Mouse (Mus musculus) limb, embryonic 12.5 days (tissue): ENCODE results near the gene Gm49388. TPM values are rescaled to one million over a fixed set of nuclear protein-coding genes. Genes with fewer than 3 reads are reported as not detected.

ENCODE experiments used
- ATAC-seq: fragments of 200-750 bp; cut with Nextera tagmentation; 2 replicates; pipeline ENCODE4 v1.8.0; 2017; ENCODE audit warnings: low read depth, moderate TSS enrichment; ENCODE audit not compliant: insufficient number of reproducible peaks, insufficient read depth, low FRiP score, low TSS enrichment
- H3K27ac ChIP-seq: fragments of 300-500 bp; sonication (generic); 2 replicates; pipeline ENCODE4 v1.5.1; 2016; ENCODE audit warnings: mild to moderate bottlenecking, moderate library complexity
- H3K27me3 ChIP-seq: fragments of 300-500 bp; sonication (generic); 2 replicates; pipeline ENCODE4 v1.6.1; 2016; ENCODE audit warnings: mild to moderate bottlenecking, moderate library complexity
- H3K36me3 ChIP-seq: fragments of 300-500 bp; sonication (generic); 2 replicates; pipeline ENCODE4 v1.6.1; 2016; ENCODE audit warnings: mild to moderate bottlenecking, moderate library complexity
- H3K4me1 ChIP-seq: fragments of 300-500 bp; sonication (generic); replicated peaks from 2 replicates; pipeline ENCODE4 v1.6.1; 2016
- H3K4me2 ChIP-seq: fragments of 300-500 bp; sonication (generic); 2 replicates; pipeline ENCODE4 v1.6.1; 2016; ENCODE audit warnings: mild to moderate bottlenecking, moderate library complexity
- H3K4me3 ChIP-seq: fragments of 300-500 bp; sonication (generic); replicated peaks from 2 replicates; pipeline ENCODE4 v1.5.1; 2016; ENCODE audit warnings: mild to moderate bottlenecking
- H3K9ac ChIP-seq: fragments of 300-500 bp; sonication (generic); replicated peaks from 2 replicates; pipeline ENCODE4 v1.6.1; 2016; ENCODE audit warnings: mild to moderate bottlenecking, moderate library complexity
- H3K9me3 ChIP-seq: fragments of 300-500 bp; sonication (generic); 2 replicates; pipeline ENCODE4 v1.6.1; 2016; ENCODE audit warnings: mild to moderate bottlenecking, moderate library complexity
- WGBS: fragments of 180-500 bp; shearing (Covaris S2); methylation state at CpG from one replicate; pipeline ENCODE4 v1.1.7; 2016; 5-methylcytosine and 5-hydroxymethylcytosine counted together
- polyA plus RNA-seq: library from polyadenylated mRNA; unstranded; fragments of >200 nt; fragmentation: Nextera tagmentation; extraction: Ambion mirVana; gene quantifications from 2 replicates; pipeline ENCODE4 v1.2.1, GENCODE M21; 2016

Gm49388 gene
- not detected in 2 replicates for polyA plus RNA-seq

DNA sequence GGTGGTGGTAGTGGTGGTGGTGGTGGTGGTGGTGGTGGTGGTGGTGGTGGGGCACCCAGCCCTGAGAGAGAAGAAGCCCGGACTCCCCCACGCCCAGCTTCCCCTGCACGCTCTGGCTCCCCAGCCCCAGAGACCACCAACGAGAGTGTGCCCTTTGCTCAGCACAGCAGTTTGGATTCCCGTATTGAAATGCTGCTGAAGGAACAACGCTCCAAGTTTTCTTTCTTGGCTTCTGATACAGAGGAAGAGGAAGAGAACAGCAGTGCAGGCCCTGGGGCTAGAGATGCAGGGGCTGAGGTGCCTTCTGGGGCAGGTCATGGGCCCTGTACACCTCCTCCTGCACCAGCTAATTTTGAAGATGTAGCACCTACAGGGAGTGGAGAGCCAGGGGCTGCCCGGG is at the start of gene Gm49388:
Gene Gm49388, plus strand, starts transcription at position 301 of the 400 bp plus-strand sequence.
- Histone ChIP-seq H3K27ac (no peak within 1 kb of the TSS), H3K4me1 (no peaks in the 10 kb centered on the region), H3K9ac (no peak within 1 kb of the TSS), H3K27me3 (no peaks in the 10 kb centered on the region), H3K4me3 (no peak within 1 kb of the TSS), H3K4me2 (no peak within 1 kb of the TSS), H3K9me3 (no peaks in the 10 kb centered on the region), H3K36me3 (peaks cover 99% of the 10 kb centered on the region)
- 95% methylated on average over 7 of the region's 7 CpGs for whole genome bisulfite sequencing
- no peak for ATAC-seq

DNA sequence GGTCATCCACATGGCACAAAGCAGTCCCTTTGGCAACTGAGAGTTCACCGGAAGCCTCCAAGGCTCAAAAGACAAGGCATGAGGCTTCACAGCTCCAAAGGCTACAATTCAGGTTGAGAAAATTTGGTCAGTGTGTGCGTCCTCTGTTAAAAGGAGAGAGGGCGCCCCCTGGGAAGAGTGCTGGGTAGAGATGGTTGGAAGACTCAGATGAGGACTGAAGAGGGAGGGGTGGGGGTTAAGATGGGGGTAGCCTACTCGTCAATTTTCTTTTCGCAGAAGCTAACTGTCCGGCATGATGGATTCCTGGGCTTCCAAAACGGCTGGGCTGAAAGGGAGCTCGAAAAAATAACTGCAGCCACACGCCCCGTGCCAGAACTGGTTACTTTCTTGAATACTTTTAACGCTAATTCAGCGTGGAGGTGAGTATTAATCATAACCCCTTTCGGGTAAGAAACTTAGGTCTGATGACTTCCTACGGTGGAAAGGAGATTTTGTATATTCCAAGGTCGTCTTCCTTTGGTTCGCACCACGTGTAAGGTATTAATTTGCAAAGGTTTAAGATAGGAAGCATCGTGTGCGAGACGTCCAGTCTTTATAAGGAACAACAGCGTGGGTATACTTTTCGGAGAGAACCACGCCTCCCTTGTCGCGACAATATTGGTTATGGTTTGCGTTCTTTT is 40.9 kb upstream of the Gm49388 start, which contains the start of gene Fbxl19:
Gene Fbxl19, plus strand, starts transcription at position 178 of the 680 bp plus-strand sequence.
- H3K4me2 ChIP-seq = peak within 1 kb of the TSS; percentile 74
- ATAC-seq = no peak
- H3K4me1 ChIP-seq = peaks cover 19% of the 10 kb centered on the region
- no peaks in the 10 kb centered on the region for H3K27me3 ChIP-seq
- H3K9me3 ChIP-seq = no peaks in the 10 kb centered on the region
- peaks cover 17% of the 10 kb centered on the region for H3K36me3 ChIP-seq
- H3K4me3 ChIP-seq = peak within 1 kb of the TSS; percentile 92
- H3K27ac ChIP-seq = peak within 1 kb of the TSS; percentile 93
- 1% methylated on average over 26 of the region's 26 CpGs for WGBS
- peak within 1 kb of the TSS; percentile 92 for H3K9ac ChIP-seq

DNA sequence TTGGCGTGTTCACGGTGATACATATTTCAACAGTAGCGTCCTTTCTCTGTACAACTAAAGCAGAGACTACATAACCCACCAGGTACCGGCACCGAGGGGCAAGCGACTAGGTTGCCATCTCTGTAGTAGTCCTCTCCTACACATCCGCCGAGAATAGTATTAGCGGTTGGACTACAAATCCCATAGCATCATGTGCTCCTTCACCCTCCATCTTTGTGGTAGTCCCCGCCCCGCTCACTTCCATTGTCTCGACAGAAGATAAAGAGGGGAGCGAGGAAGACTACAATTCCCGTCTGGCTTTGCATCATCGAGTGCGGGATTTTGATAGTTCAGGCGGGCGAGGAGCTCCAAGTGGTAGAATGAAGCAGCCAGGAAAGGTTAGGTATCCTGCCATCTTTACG is 40.2 kb upstream of the Gm49388 start:
- H3K4me1 ChIP-seq = peaks cover 19% of the 10 kb centered on the region
- peak overlapping the region; percentile 92 for H3K9ac ChIP-seq
- H3K27ac ChIP-seq = peak overlapping the region; percentile 93
- H3K4me3 ChIP-seq = peak overlapping the region; percentile 92
- H3K4me2 ChIP-seq = peak overlapping the region; percentile 74
- peak; percentile 84 for ATAC-seq
- under 1% methylated on average over 19 of the region's 19 CpGs for WGBS
- H3K9me3 ChIP-seq = no peaks in the 10 kb centered on the region
- peaks cover 24% of the 10 kb centered on the region for H3K36me3 ChIP-seq
- no peaks in the 10 kb centered on the region for H3K27me3 ChIP-seq

DNA sequence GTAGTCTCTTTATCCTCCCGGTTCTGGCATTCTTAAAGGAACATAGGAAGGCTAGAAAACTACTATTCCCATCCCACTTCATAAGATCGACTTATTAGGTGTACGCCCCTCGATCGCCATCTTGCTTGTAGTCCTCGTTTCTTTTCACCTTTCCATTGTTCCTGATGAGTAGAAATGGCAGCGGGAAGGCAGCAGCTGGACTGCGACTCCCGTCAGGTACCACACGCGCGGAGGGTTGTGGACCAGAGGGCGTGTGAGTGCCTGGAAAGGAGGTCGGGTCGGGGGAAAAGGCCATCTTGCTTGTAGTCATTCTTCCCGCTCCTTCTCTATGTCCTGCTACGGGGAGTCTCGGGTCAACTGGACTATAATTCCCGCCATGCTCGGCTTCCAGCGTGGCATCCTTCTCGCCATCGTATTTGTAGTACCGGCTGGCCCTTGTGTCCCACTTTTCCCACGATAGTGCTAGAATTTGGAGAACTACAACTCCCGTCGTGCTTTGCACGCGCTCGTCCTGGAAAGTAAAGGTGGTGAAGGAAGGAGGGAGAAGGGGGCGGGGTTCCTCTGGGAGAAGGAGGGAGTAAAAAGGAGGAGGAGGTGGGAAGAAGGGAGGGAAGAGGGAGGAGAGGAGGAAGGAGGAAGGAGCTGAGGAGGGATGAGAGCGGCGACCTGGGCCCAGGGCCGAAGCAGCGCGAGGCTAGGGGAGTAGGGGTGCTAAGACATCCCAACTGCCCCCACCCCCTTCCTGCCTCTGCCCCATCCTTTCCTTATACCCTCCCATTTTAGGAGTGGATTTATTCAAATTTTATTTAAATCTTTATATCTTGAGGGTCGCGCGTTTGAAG is 39.5 kb upstream of the Gm49388 start:
- Histone ChIP-seq H3K4me1 (peaks cover 19% of the 10 kb centered on the region), H3K36me3 (peaks cover 30% of the 10 kb centered on the region), H3K9me3 (no peaks in the 10 kb centered on the region), H3K9ac (peak overlapping the region; percentile 92), H3K27me3 (no peaks in the 10 kb centered on the region), H3K4me3 (peak overlapping the region; percentile 92), H3K27ac (peak overlapping the region; percentile 93), H3K4me2 (peak overlapping the region; percentile 74)
- peak; percentile 90 for ATAC-seq
- WGBS = 0% methylated on average over 39 of the region's 39 CpGs

DNA sequence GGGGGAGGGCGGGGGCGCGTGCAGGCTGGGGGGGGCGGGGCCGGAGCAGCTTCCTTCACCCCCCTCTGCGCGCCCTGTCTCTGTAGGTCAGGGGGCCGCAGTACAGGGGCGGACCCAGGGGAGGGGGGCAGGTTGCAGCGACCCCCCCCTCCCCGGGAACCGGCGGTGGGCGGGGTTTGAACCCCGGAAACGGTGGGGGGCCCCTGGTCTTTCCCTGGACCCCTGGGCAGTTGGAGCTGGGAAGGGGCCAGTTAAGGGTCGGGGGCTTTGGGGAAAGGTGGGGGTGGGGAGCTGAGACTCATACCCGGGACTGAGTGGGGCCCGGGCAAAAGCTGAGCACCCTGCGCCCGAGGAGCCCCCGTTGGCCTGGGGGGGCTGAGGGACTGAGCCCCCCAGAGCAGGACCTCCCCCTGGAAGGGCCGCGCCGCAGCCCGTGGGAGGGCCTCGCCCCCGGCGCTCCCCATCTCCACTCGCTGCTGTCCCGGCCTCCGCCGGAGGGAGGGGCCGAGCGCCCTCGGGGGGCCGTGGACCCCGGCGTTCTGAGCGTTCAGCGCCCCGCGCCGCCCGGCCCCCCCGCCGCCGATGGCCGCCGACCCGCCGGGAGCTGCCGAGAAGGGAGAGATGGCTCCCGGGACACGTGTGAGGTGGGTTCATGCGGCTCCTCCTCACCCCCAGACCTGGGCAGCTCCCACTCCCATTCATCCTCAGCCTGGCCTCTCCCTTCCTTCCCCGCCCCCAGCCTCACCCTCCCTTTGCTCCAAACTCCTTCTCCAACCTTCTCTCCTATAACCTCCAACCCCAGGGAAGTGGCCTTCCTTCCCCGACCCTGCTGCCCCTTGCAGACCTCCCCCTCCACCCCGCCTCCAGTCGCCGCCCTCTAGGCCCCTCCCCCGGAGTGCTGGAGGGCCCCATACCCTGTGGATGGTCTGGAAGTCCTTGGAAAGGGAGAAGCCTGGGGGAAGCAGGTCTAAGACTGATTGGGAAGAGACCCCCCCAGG is 38.6 kb upstream of the Gm49388 start:
- no peaks in the 10 kb centered on the region for H3K27me3 ChIP-seq
- peak; percentile 2; the same call in 1 of the 2 replicates for ATAC-seq
- under 1% methylated on average over 43 of the region's 62 CpGs for WGBS
- H3K9ac ChIP-seq = peak overlapping the region; percentile 92
- H3K4me3 ChIP-seq = peak overlapping the region; percentile 92
- H3K9me3 ChIP-seq = no peaks in the 10 kb centered on the region
- H3K4me1 ChIP-seq = peaks cover 19% of the 10 kb centered on the region
- H3K36me3 ChIP-seq = peaks cover 40% of the 10 kb centered on the region
- H3K27ac ChIP-seq = peak overlapping the region; percentile 93
- H3K4me2 ChIP-seq = peak overlapping the region; percentile 74

DNA sequence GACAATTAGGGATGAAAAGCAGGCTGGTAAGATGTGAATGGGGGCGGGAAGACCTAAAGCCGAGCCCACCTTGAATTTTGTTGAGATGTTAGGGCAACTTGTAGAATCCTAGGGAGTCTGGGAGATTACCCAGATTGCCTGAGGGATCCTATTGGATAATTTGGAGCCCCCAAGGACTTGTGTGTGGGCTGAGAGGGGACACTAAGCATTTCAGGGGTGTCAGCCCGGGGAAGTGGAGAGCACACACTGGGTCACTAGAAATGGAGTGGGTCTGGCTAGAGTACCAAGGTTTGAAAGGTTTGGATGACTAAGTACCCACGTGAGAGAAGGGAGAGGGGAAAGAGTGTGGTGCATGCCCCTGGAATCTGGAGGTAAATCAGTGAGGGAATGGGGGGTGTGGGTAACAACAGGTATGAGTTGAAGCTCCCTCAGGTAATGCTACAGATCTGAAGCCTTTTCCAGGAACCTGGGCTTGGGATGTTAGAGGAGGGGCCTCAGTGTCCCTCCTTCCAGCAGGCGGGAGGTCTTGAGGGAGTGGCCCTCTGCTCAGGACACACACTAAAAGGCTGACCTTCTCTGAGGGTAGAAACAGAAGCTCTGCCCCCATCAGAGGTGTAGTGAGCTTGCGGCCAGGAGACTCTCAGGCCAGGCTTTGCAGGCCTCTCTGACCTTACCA is 37.7 kb upstream of the Gm49388 start:
- Histone ChIP-seq H3K4me2 (peak overlapping the region; percentile 74), H3K4me3 (peak overlapping the region; percentile 92), H3K27ac (peak overlapping the region; percentile 93), H3K9me3 (no peaks in the 10 kb centered on the region), H3K27me3 (no peaks in the 10 kb centered on the region), H3K4me1 (peaks cover 20% of the 10 kb centered on the region), H3K9ac (peak overlapping the region; percentile 92), H3K36me3 (peaks cover 49% of the 10 kb centered on the region)
- ATAC-seq = no peak
- WGBS = 33% methylated on average over 6 of the region's 6 CpGs

DNA sequence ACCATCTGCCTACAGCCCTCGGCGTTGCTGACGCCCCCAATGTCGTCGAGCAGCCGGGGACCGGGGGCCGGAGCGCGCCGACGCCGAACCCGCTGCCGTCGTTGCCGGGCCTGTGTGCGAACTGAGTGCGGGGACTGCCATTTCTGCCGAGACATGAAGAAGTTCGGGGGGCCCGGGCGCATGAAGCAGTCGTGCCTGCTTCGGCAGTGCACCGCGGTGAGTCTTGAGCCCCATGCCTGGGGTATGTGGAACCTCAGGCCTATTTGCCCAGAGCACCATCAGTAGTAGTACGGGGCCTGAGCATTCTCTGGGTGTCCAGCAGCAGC is 37.2 kb upstream of the Gm49388 start:
- H3K4me3 ChIP-seq = peak overlapping the region; percentile 92; the same call in 1 of the 2 replicates
- peaks cover 54% of the 10 kb centered on the region for H3K36me3 ChIP-seq
- peak overlapping the region; percentile 92; the same call in 1 of the 2 replicates for H3K9ac ChIP-seq
- H3K27ac ChIP-seq = 0 out of 2 replicates have a peak overlapping the region, but pooled peaks have one; percentile 93
- H3K4me1 ChIP-seq = peaks cover 22% of the 10 kb centered on the region
- H3K9me3 ChIP-seq = no peaks in the 10 kb centered on the region
- WGBS = 93% methylated on average over 28 of the region's 28 CpGs
- peak overlapping the region; percentile 74 for H3K4me2 ChIP-seq
- no peak for ATAC-seq
- no peaks in the 10 kb centered on the region for H3K27me3 ChIP-seq

DNA sequence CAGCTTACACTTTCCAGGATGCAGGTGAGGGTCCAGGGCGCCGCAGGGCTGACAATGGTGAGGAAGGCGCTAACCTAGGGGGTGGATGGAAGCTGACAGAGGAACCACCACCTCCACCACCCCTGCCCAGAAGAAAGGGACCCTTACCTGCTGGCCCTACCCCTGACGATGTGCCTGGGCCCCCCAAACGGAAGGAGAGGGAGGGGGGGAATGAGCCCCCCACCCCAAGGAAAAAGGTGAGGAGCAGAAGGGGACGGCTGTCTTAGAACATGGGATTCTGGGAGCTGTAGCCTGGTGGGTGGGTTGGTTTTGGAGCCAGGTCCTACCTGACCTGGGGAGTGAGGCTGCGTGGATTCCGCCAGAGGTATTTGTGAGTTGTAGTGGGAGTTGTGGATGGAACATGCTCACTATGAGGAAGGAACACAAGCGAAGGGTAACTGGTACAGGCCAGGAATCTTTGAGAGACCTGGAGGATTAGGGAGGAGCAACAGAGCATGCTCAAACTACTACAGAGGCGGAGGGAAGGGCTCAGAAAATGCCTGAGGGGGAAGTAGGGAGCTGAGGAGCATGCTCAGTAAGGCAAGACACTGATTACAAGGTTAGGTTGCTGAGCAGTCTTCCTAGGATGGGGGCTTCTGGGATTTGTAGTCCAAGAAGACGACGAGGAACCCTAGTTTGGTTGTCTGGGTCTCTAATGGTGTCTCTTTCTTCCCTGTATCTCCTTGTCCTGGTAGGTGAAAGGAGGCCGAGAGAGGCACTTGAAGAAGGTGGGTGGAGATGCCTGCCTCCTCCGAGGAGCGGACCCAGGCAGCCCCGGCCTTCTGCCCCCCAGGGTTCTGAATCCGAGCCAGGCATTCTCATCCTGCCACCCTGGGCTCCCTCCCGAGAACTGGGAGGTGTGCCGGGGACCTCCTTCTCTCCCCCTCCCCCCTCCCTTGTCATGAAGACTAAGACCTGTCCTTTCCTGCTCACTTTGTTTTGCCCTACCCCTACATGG is 35.0 kb upstream of the Gm49388 start:
- Histone ChIP-seq H3K27ac (no peak overlapping the region), H3K9ac (no peak overlapping the region)

DNA sequence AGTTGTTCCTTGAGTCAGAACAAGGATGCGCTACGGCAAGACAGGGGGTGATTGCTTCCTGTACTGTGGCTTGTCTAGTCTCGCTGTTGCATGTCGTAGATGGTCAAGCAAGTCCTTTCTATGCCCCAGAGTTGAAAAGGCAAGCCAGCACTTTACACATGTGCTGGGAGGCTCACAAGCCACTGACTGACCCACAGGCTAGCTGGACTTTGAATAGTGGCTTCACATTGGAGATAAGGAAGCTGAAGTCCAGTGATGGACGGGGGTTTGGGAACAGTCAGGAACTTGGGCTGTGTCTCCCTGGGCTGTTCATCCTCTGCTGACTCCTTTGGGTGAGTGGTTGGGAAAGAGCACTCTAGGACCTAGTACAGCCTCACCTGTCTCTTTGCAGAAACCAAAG is 33.8 kb upstream of the Gm49388 start:
- H3K9ac ChIP-seq = no peak overlapping the region
- no peak for ATAC-seq
- peaks cover 88% of the 10 kb centered on the region for H3K36me3 ChIP-seq
- H3K4me2 ChIP-seq = no peak overlapping the region
- H3K4me3 ChIP-seq = no peak overlapping the region
- H3K9me3 ChIP-seq = no peaks in the 10 kb centered on the region
- H3K27me3 ChIP-seq = no peaks in the 10 kb centered on the region
- no peak overlapping the region for H3K27ac ChIP-seq
- 93% methylated on average over 5 of the region's 5 CpGs for WGBS
- H3K4me1 ChIP-seq = peaks cover 23% of the 10 kb centered on the region

More for the DNA sequence above, 35.0 kb upstream of the Gm49388 start:
- Histone ChIP-seq H3K36me3 (peaks cover 76% of the 10 kb centered on the region), H3K4me1 (peaks cover 15% of the 10 kb centered on the region), H3K4me2 (no peak overlapping the region), H3K4me3 (no peak overlapping the region), H3K9me3 (no peaks in the 10 kb centered on the region), H3K27me3 (no peaks in the 10 kb centered on the region)
- WGBS = 93% methylated on average over 19 of the region's 19 CpGs
- ATAC-seq = no peak
